Mouse (Mus musculus) neutrophil, adult 5-6 weeks (primary cell): ENCODE results near the gene Acrbp. TPM values are rescaled to one million over a fixed set of nuclear protein-coding genes. Genes with fewer than 3 reads are reported as not detected.
"Not testable (repeated sequence)": the region's sequence is repeated elsewhere in the genome, so short reads cannot be mapped to it uniquely, and the experiment has no call there.

Experiments
- ATAC-seq: fragments of 151-379, 151-347 bp; 2 replicates; pipeline ENCODE4 v1.8.0; 2017; ENCODE audit warnings: mild to moderate bottlenecking, moderate TSS enrichment; ENCODE audit not compliant: insufficient number of reproducible peaks, poor library complexity, low FRiP score, severe bottlenecking; ENCODE audit errors: extremely low read depth
- total RNA-seq: library from RNA; stranded (forward); fragments of 200-1000 nt; gene quantifications from 2 replicates; pipeline ENCODE4 v1.2.3, GENCODE M21; 2017

Gene Acrbp
- total RNA-seq, 1 experiment from 2014 or later = 26.8 TPM

GRCm38 (mm10) chr6:125065223-125065622, 15.7 kb downstream of the Acrbp start:
- not testable (repeated sequence) for ATAC-seq

- ATAC-seq = 0 out of 2 replicates have a peak, but pooled peaks have one; percentile 10
Measured at GRCm38 (mm10) chr6:125067571-125067995, 18.1 kb downstream of the Acrbp start, which contains the start of gene Lpar5. Gene Lpar5, plus strand, starts transcription at chr6:125067920.

GRCm38 (mm10) chr6:125071170-125071895, 21.8 kb downstream of the Acrbp start:
- peak; percentile 69 for ATAC-seq

DNA sequence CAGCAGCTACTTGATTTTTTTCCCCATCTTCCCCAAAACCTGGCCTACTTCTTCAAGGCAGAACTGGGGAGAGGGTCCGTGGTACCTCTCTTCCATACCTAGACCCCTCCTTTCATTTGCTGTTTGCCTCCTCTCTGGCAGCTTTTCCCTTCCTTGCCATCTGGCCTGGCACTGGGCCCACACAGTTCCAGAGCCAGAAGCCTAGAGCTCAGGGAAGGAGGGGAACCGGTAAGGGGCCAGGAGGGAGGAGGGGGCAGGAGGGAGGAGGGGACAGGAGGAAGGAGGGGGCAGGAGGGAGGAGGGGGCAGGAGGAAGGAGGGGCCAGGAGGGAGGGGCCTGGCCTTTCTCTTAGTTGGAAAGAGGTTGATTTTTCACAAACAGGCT, 22.4 kb downstream of the Acrbp start:
- no peak for ATAC-seq

- peak; percentile 51; the same call in 1 of the 2 replicates for ATAC-seq
Measured at GRCm38 (mm10) chr6:125073825-125074224, 24.3 kb downstream of the Acrbp start.

DNA sequence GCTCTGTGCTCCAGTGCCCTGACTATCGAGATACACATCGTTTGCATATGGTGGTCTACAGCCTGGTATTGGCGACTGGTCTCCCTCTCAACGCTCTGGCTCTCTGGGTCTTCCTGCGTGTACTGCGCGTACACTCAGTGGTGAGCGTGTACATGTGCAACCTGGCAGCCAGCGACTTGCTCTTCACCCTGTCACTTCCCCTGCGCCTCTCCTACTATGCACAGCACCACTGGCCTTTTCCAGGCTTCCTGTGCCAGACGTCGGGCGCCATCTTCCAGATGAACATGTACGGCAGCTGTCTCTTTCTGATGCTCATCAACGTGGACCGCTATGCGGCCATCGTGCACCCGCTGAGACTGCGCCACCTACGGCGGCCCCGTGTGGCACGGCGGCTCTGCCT, 31.9 kb downstream of the Acrbp start:
- ATAC-seq = no peak

GRCm38 (mm10) chr6:125081797-125082560, 32.5 kb downstream of the Acrbp start:
- ATAC-seq = no peak

DNA sequence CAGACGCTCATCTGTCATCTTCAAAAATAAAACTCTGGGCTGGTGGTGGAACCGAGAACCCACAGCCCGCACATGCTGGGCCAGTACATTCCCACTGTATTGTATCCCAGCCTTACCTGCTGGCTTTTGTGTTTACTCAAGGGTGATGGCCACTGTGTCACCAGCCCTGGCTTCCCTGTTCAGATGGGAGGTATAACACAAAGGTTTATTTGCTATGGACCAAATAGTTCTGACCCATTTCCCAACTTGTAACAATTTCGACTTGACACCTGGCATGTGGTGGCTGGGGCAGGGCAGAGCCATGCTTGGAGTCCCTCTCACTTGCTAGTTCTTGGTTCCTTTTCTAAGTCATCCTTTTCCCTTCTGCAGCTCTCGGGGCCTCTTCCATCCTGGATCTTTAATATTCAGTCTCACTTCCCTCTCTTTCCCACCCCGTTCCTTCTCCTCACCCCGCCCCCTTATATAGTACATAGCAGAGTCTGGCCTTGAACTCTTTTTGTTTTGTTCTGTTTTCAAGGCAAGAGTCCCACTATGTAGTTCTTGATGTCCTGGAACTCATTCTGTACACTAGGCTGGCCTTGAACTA, 33.4 kb downstream of the Acrbp start:
- ATAC-seq = no peak

DNA sequence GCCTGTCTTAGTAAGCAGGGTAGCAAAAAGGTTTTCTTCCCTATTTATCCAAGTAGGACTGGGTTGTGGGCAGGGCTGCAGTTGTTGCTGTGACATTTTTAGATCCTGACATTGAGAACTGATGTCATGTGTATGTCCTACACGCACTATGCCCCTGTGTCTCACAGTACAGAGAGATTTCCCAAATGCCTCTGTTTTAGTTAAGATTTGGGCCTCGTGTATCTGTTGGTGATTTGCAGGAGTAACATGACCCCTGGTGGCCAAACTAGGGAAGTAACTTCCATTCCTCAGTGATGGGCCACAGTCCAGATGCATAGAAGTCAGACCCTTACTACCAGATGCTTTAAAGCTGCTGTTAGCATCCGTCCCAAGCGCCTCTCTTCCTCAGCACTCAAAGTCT, 34.9 kb downstream of the Acrbp start:
- ATAC-seq = peak; percentile 86

DNA sequence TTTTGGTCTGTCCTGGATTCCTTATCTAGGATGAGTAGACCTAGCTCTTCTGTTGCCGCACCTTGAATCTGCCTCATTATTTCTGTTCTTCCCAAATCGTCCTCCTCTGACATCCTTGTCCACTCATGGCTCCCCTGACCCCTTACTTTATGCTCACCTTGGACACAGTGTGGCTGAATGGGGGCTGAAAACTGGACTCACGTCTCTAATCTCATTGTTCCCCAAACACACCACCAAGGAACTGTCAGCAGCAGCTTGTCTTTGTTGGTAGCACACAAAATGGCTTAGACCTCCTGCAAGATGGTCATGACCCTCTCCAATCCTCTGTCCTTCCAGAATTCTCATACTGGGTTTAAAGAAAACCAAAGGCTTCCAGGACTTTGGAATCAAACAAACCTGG, 38.4 kb downstream of the Acrbp start:
- ATAC-seq = no peak

GRCm38 (mm10) chr6:125088561-125089321, 39.3 kb downstream of the Acrbp start:
- ATAC-seq = no peak

GRCm38 (mm10) chr6:125089521-125090321, 40.2 kb downstream of the Acrbp start:
- no peak for ATAC-seq

GRCm38 (mm10) chr6:125090341-125091085, 41.0 kb downstream of the Acrbp start:
- ATAC-seq = no peak

- no peak for ATAC-seq
Measured at GRCm38 (mm10) chr6:125092372-125092771, 42.9 kb downstream of the Acrbp start.

- no peak for ATAC-seq
Measured at GRCm38 (mm10) chr6:125094843-125095242, 45.4 kb downstream of the Acrbp start.

DNA sequence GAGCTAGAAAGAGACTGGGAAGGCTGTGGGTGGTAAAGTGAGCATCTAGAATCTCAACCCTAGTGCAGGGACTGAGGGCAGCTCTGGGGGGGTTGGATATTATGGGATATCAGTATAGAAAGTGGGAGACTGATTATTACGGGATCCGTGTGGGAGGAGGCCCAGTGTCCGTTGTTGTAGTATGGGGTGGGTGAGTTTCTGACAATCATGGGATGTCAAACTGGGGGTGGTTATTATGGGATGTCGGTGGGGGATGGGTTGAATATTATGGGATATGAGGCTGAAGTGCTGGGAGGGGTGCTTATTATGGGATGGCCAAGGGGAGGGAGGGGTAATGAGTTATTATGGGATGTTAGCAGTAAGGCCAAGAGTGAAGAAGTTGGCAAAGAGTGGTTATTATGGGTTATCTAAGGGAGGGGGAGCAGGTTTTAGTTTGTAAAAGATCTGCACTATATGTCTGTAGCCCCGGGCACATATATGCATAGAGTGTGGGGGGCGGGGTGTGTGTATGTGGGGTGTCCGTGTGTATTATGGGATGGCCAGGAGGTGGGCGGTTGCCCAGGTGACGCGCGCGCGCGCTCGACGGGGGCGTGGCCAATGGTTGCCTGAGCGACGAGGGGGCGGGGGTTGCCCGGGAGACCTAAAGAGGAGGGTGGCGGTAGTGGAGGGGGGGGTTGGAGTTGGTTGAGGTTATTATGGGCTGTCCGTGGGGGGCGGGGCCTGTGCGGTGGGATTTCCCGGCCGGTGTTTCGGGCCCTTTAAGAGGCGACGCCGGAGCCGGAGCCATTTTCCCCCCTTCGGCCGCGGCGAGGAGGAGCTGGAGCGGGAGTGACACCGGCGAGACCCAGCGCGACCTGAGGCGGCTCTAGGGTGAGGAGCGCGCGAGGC, 46.1 kb downstream of the Acrbp start, which contains the start of gene Chd4:
Gene Chd4, plus strand, starts transcription at position 591 of the 888 bp plus-strand sequence.
- peak; percentile 58 for ATAC-seq

DNA sequence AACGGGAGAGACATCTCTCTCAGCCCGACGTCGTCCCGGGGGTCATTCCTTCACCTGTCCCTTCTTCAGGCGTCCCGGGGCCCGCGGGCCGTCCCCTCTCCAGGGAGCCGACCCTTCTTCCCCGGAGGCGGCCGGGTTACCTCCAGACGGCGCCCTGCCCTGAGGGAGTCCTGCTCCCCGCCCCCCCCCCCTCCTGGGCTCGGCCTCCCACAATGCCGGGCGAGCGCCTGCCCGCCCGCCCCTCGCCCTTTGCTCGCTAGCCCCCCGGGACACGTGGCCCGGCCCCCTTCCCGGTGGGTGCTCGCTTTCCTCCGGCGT, 46.7 kb downstream of the Acrbp start:
- ATAC-seq = no peak
